Mouse (Mus musculus): ENCODE measurements at regions not wholly inside any gene's neighbourhood (a gene's known extent, or its start where the extent isn't known, plus 50 kb on each side); places are given as distances from the start of the nearest gene placed in this dataset.

- no peak for DNase-seq
These were observed 160.3 kb downstream of the H2al1j start for GRCm38 (mm10) chrX:11487876-11488275.

DNA sequence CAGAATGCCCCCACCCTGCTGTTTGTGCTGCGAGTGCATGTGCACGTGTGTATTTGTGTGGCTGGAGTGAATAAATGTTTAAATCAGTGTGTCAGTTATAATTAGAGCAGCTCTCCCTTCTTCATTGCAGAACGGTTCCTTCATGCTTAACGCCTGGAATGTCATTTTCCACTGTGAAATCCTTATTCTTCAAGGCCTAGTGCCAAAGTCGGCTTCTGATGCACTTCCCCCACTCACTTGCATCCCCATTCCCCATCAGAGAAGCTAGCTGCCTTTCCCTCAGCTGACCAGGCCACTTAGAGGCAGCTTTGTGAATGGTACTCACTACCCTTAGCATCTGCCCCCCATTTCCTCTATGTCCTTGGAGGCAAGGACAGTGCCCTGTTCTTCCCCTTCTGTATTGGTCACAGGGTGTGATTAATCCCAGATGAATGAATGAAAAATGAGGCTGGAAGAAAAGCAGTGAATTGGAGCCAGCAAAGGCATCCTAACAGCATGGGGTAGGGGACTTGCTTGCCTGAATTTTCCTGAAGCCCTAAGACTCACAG, 162.6 kb downstream of the H2al1j start:
- DNase-seq, result no peak

GRCm38 (mm10) chrX:11491235-11491634, 163.6 kb downstream of the H2al1j start:
- DNase-seq, result no peak

GRCm38 (mm10) chrX:11491676-11492391, 164.2 kb downstream of the H2al1j start:
- DNase-seq, result no peak

- no peak for DNase-seq
These were observed 166.1 kb downstream of the H2al1j start for GRCm38 (mm10) chrX:11493526-11494245.

DNA sequence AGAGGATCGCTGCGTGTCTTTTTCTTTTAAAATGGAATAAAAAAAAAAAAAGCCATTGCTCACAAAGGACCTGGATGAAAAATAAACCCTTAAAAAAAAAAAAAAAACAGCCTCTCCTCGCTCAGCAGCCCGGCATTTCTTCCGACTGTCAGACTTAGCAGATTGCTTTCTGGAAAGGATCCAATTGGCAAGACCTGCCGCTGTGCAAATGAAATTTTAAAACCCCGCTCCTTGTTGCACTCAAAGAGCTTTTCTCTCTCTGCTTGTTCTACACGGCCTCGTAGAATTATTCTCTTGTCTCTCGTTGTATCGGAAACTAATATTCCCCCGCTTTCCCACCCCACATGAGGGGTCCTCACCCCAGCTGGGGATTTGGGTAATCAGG, 166.6 kb downstream of the H2al1j start:
- no peak for DNase-seq

DNA sequence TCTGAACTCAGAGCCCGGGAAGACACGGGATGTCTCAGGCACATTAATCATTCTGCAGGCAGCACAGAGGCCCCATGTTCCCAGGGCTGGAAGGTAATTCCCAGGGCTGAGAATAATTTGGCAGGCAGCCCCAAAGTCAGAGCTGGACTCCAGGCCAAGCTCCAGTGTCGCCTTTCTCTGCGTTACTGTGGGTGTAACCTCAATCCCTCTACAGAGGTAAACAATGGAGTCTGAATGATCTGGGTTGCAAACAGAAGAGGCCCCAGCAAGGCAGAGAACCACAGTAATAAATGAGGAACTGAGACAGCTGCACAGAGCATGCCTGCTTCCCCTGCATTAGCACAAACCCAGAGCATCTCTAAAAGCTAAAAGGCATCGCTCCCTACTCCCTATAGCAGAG, 184.8 kb downstream of the H2al1j start:
- peak; percentile 24 for DNase-seq

- no peak for DNase-seq
These were observed 185.3 kb downstream of the H2al1j start for GRCm38 (mm10) chrX:11512928-11513327.

DNA sequence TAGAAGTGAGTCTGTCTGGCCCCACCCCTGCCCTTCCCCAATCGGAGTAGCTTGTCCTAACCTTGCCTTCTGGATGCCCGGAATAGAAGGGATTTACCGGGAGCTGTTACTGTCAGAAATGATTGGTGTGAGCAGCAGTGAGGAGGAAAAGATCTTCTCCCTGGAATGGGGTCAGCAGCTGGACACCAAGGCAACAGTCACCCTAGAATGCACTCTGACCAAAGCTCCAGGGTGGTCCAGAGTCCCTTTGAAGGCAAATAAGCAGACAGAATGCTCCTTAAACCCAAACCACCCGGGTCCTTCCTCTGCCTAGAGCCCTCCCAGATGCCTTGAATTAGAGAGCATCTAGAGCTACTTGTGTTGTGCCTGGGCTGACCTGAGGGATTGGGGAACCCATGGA, 196.2 kb downstream of the H2al1j start:
- DNase-seq, result no peak

- DNase-seq, result no peak
These were observed 197.7 kb downstream of the H2al1j start for GRCm38 (mm10) chrX:11525326-11525725.

DNA sequence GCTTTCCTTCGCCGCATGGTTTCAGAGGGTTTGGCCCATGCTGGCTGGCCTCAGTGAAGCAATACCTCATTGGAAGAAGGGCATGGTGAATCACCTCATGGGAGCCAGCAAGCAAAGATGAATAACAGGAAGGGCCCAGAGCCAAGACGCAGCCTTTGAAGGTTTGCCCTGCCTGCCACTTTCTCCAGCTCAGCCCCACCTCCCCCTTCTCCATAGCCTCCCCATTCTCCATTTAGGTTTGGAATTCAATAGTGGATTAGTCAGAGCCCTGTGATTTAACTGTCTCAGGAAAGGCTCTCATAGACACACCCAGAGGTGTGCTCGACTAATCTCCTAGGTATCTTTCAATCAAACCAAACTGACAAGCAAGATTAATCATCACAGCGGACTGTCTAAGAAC, 201.0 kb downstream of the H2al1j start:
- DNase-seq, result no peak

DNA sequence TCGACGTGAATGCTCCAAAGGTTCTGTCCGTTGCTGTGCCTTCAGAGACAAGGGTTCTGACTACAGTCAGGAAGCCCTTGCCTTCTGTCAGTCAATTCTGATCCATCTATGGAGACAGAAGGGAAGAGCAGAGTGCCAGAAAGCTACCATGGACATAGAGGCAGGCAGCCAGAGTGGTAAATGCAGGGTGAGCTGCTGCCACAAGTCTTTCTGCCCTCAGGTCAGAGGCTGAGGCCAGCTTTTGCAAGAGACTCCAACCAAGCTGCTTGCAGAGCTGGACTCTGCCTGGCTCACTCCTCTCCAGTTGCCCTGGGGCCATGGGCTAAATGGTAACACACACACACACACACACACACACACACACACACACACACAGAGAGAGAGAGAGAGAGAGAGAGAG, 201.6 kb downstream of the H2al1j start:
- no peak for DNase-seq

DNA sequence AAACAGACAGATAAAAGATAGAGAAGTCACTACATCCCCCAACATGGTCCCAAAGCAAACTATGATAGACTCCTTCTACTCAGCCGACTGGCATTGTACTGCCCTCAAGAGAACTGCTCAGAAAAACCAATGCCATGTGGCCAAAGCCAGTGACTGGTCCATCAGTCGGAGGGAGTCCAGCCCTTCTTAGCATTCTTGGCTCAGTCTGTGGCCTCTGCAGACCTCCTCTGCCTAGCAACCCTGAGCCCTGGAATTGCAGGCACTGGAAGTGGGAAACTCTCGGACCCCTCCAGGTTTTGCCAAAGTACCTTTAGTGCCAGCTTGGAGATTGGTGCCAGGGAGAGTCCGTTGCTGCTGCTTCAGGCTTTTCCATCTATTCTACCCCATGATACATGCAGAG, 205.2 kb downstream of the H2al1j start:
- no peak for DNase-seq

DNA sequence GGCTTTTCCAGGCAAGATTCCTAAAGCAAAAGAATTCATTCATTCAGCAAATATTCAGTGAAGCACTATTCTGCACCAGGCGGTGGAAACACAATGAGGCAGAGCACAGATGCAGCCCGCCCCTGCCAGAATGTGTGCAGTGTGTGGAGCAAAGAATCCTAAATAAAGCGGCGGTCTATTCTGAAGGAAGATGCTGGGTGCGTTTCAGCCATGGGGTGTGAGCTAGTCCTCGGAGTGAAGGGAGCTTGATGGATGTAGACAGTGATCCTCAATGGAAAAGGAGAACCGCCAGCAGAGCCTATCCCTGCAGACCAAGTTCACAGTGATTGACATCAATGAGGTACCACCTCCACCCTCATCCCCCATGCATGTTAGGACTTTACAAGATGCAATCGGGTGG, 206.2 kb downstream of the H2al1j start:
- DNase-seq, result no peak

- DNase-seq, result no peak
These were observed 213.4 kb downstream of the H2al1j start for GRCm38 (mm10) chrX:11541011-11541410.

GRCm38 (mm10) chrX:11550164-11550851, 222.7 kb downstream of the H2al1j start:
- no peak for DNase-seq

DNA sequence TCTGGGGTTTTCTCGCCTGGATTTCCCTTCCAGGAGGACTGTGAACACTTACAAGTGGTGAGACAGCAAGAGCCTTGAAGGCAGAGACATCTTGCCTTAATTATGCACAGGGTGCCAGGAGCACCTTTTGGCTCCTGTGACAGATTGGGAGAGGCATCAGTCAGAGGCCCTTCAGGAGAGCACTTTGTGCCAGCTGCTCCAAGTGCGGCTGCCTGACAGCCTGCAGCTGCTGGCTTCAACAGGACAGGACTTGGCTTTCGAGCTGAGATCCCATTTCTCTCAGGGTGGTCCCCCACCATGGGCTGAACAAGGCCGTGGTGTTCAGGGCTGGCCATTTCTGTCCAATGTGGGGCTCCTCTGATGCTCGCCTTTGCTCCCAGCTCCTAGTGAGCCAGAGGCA, 224.6 kb downstream of the H2al1j start:
- DNase-seq, result no peak

DNA sequence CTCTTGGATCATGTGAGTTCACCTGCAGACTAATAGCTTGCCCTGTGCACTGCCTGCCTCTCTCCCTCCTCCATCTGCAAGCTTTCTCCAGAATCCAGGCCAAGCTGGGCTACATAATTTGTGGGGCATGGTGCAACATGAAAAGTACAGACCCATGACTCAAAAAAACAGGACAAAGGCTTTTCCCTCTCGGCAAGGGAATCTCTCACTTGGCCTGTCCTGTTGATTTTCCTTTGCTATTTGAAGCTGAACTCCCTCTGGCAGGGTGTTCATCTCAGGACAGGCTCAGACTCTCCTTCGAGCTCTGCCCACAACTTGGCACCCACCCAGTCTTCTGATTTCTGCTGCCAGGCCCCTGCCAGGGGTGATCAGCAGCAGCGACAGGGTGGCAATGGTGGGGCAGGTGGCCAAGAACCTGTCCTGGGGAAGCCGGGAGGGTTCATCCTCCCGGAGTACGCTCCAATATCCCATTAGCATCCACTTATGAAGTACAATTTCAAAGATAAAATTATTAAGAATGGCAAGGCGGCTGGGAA, 227.5 kb downstream of the H2al1j start:
- DNase-seq, result no peak

- no peak for DNase-seq
These were observed 230.6 kb downstream of the H2al1j start for GRCm38 (mm10) chrX:11558260-11558659.

GRCm38 (mm10) chrX:11560550-11561276, 233.1 kb downstream of the H2al1j start:
- DNase-seq, result no peak

DNA sequence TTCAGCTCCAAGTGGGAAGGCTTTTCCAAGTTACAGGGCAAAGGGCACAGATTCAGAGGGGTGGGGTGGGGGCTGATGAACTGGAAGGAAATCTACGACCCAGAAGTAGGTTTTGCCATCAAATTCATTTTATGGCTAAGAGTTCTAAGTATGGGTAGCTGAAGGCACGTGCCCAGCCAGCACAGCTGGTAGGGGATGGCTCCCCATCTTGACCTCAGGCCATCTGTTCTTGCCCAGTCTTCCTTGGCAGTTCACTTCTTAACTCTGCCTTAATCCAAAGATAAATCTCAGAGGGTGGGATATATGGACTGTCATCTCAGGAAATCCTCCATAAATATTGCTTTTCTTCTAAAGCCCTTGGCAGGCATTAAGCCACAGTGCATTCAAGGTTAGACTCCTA, 238.3 kb downstream of the H2al1j start:
- DNase-seq, result no peak

- no peak for DNase-seq
These were observed 240.2 kb downstream of the H2al1j start for GRCm38 (mm10) chrX:11567827-11568226.
